Mouse (Mus musculus) liver, adult 2 months (tissue): Measurements from ENCODE around the gene Stat1. TPM values are rescaled to one million over a fixed set of nuclear protein-coding genes. Genes with fewer than 3 reads are reported as not detected.

Experiments
- DNase-seq: peaks from one replicate; pipeline ENCODE4 v3.0.0-alpha.2; 2011; ENCODE audit warnings: low read depth, low spot score; ENCODE audit errors: extremely low read depth
- H3K27ac ChIP-seq: fragments of 200-500 bp; replicated peaks from 2 replicates; pipeline ENCODE4 v1.5.1; 2012; ENCODE audit warnings: low read depth, mild to moderate bottlenecking, control low read depth, inconsistent platforms, low read length; ENCODE audit not compliant: insufficient read depth
- H3K27me3 ChIP-seq: fragments of 200-500 bp; 2 replicates; pipeline ENCODE4 v1.6.1; 2012; ENCODE audit warnings: mild to moderate bottlenecking, moderate library complexity, low read length, inconsistent platforms; ENCODE audit not compliant: control insufficient read depth, insufficient read depth
- H3K36me3 ChIP-seq: fragments of 200-500 bp; 2 replicates; pipeline ENCODE4 v1.6.1; 2012; ENCODE audit warnings: low read length, inconsistent platforms; ENCODE audit not compliant: control insufficient read depth, insufficient read depth
- H3K4me1 ChIP-seq: fragments of 200-500 bp; 2 replicates; pipeline ENCODE4 v1.6.1; 2011; ENCODE audit warnings: low read length; ENCODE audit not compliant: control insufficient read depth, insufficient read depth
- H3K4me3 ChIP-seq: fragments of 200-500 bp; 2 replicates; pipeline ENCODE4 v1.5.1; 2011; ENCODE audit warnings: low read depth, mild to moderate bottlenecking, control low read depth, low read length, moderate library complexity; ENCODE audit not compliant: insufficient read depth
- H3K79me2 ChIP-seq: fragments of 200-500 bp; 2 replicates; pipeline ENCODE4 v1.6.1; 2012; ENCODE audit warnings: inconsistent platforms, mild to moderate bottlenecking, low read length, moderate library complexity; ENCODE audit not compliant: control insufficient read depth, insufficient read depth
- H3K9ac ChIP-seq: fragments of 200-500 bp; 2 replicates; pipeline ENCODE4 v1.6.1; 2012; ENCODE audit warnings: low read depth, mild to moderate bottlenecking, control low read depth, inconsistent platforms, low read length
- CTCF ChIP-seq: fragments of 200-500 bp; IDR thresholded peaks from 2 replicates; pipeline ENCODE4 v1.5.1; 2011; ENCODE audit warnings: low read depth, low read length, control low read depth
- POLR2A ChIP-seq: fragments of 200-500 bp; IDR thresholded peaks from 2 replicates; pipeline ENCODE4 v1.6.1; 2011; ENCODE audit warnings: low read length, control low read depth; ENCODE audit not compliant: insufficient read depth; ENCODE audit errors: extremely low read depth
- WGBS: fragments of 180-500 bp; shearing (Covaris S2); methylation state at CpG from one replicate; pipeline ENCODE4 v1.1.7; 2018; 5-methylcytosine and 5-hydroxymethylcytosine counted together
- polyA plus RNA-seq: library from polyadenylated mRNA; depleted of rRNA; stranded (reverse); fragments of >200 nt; gene quantifications from 2 replicates; pipeline ENCODE4 v1.2.3, GENCODE M21; 2012; rRNA removed
- total RNA-seq: library from RNA; depleted of rRNA; stranded (reverse); fragments of >200 nt; gene quantifications from 2 replicates; pipeline ENCODE4 v1.2.3, GENCODE M21; 2014; rRNA removed

Stat1 gene
- total RNA-seq (82.8 and 87.4 TPM in 2 replicates), polyA plus RNA-seq (37.0 and 54.3 TPM in 2 replicates)

GRCm38 (mm10) chr1:52118860-52119591 is at the start of gene Stat1:
Gene Stat1 (plus strand): TSS chr1:52119440.
- peak within 1 kb of the TSS; percentile 89 for H3K27ac ChIP-seq
- no peaks in the 10 kb centered on the region for H3K27me3 ChIP-seq
- peak within 1 kb of the TSS; percentile 85 for H3K9ac ChIP-seq
- WGBS, result 3% methylated on average over 37 of the region's 37 CpGs
- H3K4me3 ChIP-seq, result peak within 1 kb of the TSS; percentile 94
- peak; percentile 77 for DNase-seq
- peaks cover 19% of the 10 kb centered on the region for H3K36me3 ChIP-seq
- peaks cover 12% of the 10 kb centered on the region for H3K4me1 ChIP-seq
- TF ChIP-seq CTCF (peak; percentile 38), POLR2A (0 out of 2 replicates have a peak, but pooled peaks have one; percentile 55)
- peaks cover 2% of the 10 kb centered on the region; the same call in 1 of the 2 replicates for H3K79me2 ChIP-seq

GRCm38 (mm10) chr1:52079724-52080367 is 39.4 kb upstream of the Stat1 start:
- 46% methylated on average over 10 of the region's 10 CpGs for WGBS
- H3K4me1 ChIP-seq, result no peaks in the 10 kb centered on the region
- H3K79me2 ChIP-seq, result no peaks in the 10 kb centered on the region
- H3K27ac ChIP-seq, result no peak overlapping the region
- TF ChIP-seq CTCF, result no peak
- no peak overlapping the region for H3K4me3 ChIP-seq
- no peak for DNase-seq
- H3K36me3 ChIP-seq, result no peaks in the 10 kb centered on the region
- H3K9ac ChIP-seq, result no peak overlapping the region
- H3K27me3 ChIP-seq, result no peaks in the 10 kb centered on the region

GRCm38 (mm10) chr1:52080375-52080774 is 38.9 kb upstream of the Stat1 start:
- no peaks in the 10 kb centered on the region for H3K79me2 ChIP-seq
- no peaks in the 10 kb centered on the region for H3K4me1 ChIP-seq
- H3K27me3 ChIP-seq, result no peaks in the 10 kb centered on the region
- H3K9ac ChIP-seq, result no peak overlapping the region
- TF ChIP-seq POLR2A (no peak), CTCF (no peak)
- H3K4me3 ChIP-seq, result no peak overlapping the region
- H3K27ac ChIP-seq, result no peak overlapping the region
- no peak for DNase-seq
- H3K36me3 ChIP-seq, result no peaks in the 10 kb centered on the region
- WGBS, result 42% methylated on average over 8 of the region's 8 CpGs

- H3K4me3 ChIP-seq, result no peak overlapping the region
- no peaks in the 10 kb centered on the region for H3K79me2 ChIP-seq
- no peaks in the 10 kb centered on the region for H3K36me3 ChIP-seq
- no peaks in the 10 kb centered on the region for H3K4me1 ChIP-seq
- WGBS, result 27% methylated on average over 4 of the region's 4 CpGs
- no peaks in the 10 kb centered on the region for H3K27me3 ChIP-seq
- no peak for DNase-seq
- no peak overlapping the region for H3K27ac ChIP-seq
- no peak overlapping the region for H3K9ac ChIP-seq
- TF ChIP-seq POLR2A, result no peak
- TF ChIP-seq CTCF, result 0 out of 2 replicates have a peak, but pooled peaks have one; percentile 2
Observed at GRCm38 (mm10) chr1:52086236-52086635, 33.0 kb upstream of the Stat1 start.

GRCm38 (mm10) chr1:52087128-52087527 is 32.1 kb upstream of the Stat1 start:
- no peak overlapping the region for H3K27ac ChIP-seq
- H3K36me3 ChIP-seq, result no peaks in the 10 kb centered on the region
- H3K79me2 ChIP-seq, result no peaks in the 10 kb centered on the region
- no peak overlapping the region for H3K4me3 ChIP-seq
- no peak overlapping the region for H3K9ac ChIP-seq
- WGBS, result 74% methylated on average over 1 of the region's 1 CpGs
- DNase-seq, result no peak
- H3K27me3 ChIP-seq, result no peaks in the 10 kb centered on the region
- no peaks in the 10 kb centered on the region for H3K4me1 ChIP-seq
- no peak for TF ChIP-seq CTCF
- no peak for TF ChIP-seq POLR2A

GRCm38 (mm10) chr1:52088634-52089033 is 30.6 kb upstream of the Stat1 start:
- Histone ChIP-seq H3K36me3 (no peaks in the 10 kb centered on the region), H3K9ac (no peak overlapping the region), H3K4me3 (no peak overlapping the region), H3K27ac (no peak overlapping the region), H3K4me1 (no peaks in the 10 kb centered on the region), H3K79me2 (no peaks in the 10 kb centered on the region), H3K27me3 (no peaks in the 10 kb centered on the region)
- TF ChIP-seq POLR2A, result no peak
- 78% methylated on average over 4 of the region's 4 CpGs for WGBS
- DNase-seq, result no peak
